Mouse (Mus musculus): ENCODE results near the gene Nelfa.

Gene Nelfa

GRCm38 (mm10) chr5:33936120-33936707, at the start of gene Nelfa:
Gene Nelfa, minus strand, starts transcription at chr5:33936413.
- peak; percentile 98 for DNase-seq (ENCODE audit: low read depth, low spot score)

GRCm38 (mm10) chr5:33983309-33984121, 47.3 kb upstream of the Nelfa start, which contains the start of gene Gm1673:
Gene Gm1673, plus strand, starts transcription at chr5:33983433.
- DNase-seq (ENCODE audit: low read depth, low spot score) = peak; percentile 83

- DNase-seq (ENCODE audit: low read depth, low spot score) = peak; percentile 13
Measured at GRCm38 (mm10) chr5:33982731-33983259, 46.6 kb upstream of the Nelfa start.

- no peak for DNase-seq (ENCODE audit: low read depth, low spot score)
Measured at GRCm38 (mm10) chr5:33976267-33976666, 40.1 kb upstream of the Nelfa start.

GRCm38 (mm10) chr5:33974736-33975135, 38.5 kb upstream of the Nelfa start:
- no peak for DNase-seq (ENCODE audit: low read depth, low spot score)

GRCm38 (mm10) chr5:33959382-33959781, 23.2 kb upstream of the Nelfa start:
- DNase-seq (ENCODE audit: low read depth, low spot score) = no peak

GRCm38 (mm10) chr5:33955868-33956267, 19.7 kb upstream of the Nelfa start:
- no peak for DNase-seq (ENCODE audit: low read depth, low spot score)

- peak; percentile 79 for DNase-seq (ENCODE audit: low read depth, low spot score)
Measured at GRCm38 (mm10) chr5:33954354-33954753, 18.1 kb upstream of the Nelfa start.

GRCm38 (mm10) chr5:33953471-33954185, 17.4 kb upstream of the Nelfa start:
- DNase-seq (ENCODE audit: low read depth, low spot score) = peak; percentile 30

- DNase-seq (ENCODE audit: low read depth, low spot score) = peak; percentile 32
Measured at GRCm38 (mm10) chr5:33948314-33948713, 12.1 kb upstream of the Nelfa start.

- DNase-seq (ENCODE audit: low read depth, low spot score) = peak; percentile 38
Measured at GRCm38 (mm10) chr5:33947035-33947434, 10.8 kb upstream of the Nelfa start.

GRCm38 (mm10) chr5:33938448-33938847, 2.2 kb upstream of the Nelfa start:
- DNase-seq (ENCODE audit: low read depth, low spot score) = no peak

- no peak for DNase-seq (ENCODE audit: low read depth, low spot score)
Measured at GRCm38 (mm10) chr5:33937230-33937629, 1.0 kb upstream of the Nelfa start.

- peak; percentile 76 for DNase-seq (ENCODE audit: low read depth, low spot score)
Measured at GRCm38 (mm10) chr5:33935700-33936111, 507 bp downstream of the Nelfa start.

GRCm38 (mm10) chr5:33934877-33935276, 1.3 kb downstream of the Nelfa start:
- DNase-seq (ENCODE audit: low read depth, low spot score) = no peak

GRCm38 (mm10) chr5:33934081-33934480, 2.1 kb downstream of the Nelfa start:
- DNase-seq (ENCODE audit: low read depth, low spot score) = no peak

- peak; percentile 32 for DNase-seq (ENCODE audit: low read depth, low spot score)
Measured at GRCm38 (mm10) chr5:33932413-33932812, 3.8 kb downstream of the Nelfa start.

- DNase-seq (ENCODE audit: low read depth, low spot score) = no peak
Measured at GRCm38 (mm10) chr5:33926170-33926569, 10.0 kb downstream of the Nelfa start.

- DNase-seq (ENCODE audit: low read depth, low spot score) = peak; percentile 72
Measured at GRCm38 (mm10) chr5:33922566-33922965, 13.6 kb downstream of the Nelfa start.

GRCm38 (mm10) chr5:33921486-33922235, 14.6 kb downstream of the Nelfa start:
- DNase-seq (ENCODE audit: low read depth, low spot score) = no peak

- no peak for DNase-seq (ENCODE audit: low read depth, low spot score)
Measured at GRCm38 (mm10) chr5:33920924-33921323, 15.3 kb downstream of the Nelfa start.

Measured in R1 (cell line).